23 mouse cellular contexts compared by ENCODE assay signal in the genomic region with DNA sequence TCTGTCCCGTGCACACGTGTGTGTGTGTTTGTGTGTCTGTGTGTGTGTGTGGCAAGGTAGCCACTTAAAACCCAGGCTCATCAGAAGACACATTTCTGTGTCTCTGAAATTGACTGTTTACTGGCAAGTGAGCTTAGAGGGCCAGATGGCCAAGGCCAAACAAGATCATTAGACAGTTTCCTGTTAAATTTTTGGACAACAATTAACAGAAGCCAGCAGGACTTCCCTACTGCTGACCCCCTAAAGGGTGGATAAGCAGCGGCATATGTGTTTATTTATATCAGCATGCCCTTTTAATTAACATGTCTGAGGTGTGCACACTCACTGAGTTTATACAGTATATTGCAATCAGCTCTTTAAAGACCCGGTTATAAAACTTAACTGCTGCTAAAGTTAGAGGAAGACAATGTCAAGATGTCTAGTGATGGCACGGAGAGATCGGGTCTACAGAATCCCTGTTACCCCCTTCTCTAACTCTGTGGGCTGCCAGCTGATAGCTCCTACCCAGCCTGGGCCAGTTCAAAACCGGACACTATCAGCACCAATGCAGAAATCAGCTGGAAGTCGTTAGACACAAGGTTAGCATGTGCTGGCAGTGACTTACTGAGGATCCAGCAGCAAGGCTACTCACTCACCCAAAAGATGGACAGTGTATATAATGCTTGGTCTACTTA. TPM values are rescaled to one million over a fixed set of nuclear protein-coding genes. Genes with fewer than 3 reads are reported as not detected.
DNase-seq lines count a peak whose midpoint lies in the region; ATAC-seq and TF ChIP-seq lines count a peak whose summit lies in the region.
"Had no signal": no experiment of that assay in that cellular context is flagged by ENCODE, and none has a peak within 500 bp of the region (broad histone marks: within the 10 kb centered on the region; RNA-seq: fewer than 3 reads in every experiment).

No protein-coding gene starts in this region.

- no peaks in the 10 kb centered on the region for H3K27me3 ChIP-seq in lung, embryonic 14.5 days (ENCODE audit: insufficient read depth, low read length)
- no peaks in the 10 kb centered on the region for H3K27me3 ChIP-seq in kidney, adult 2 months (replicated peaks; ENCODE audit: control insufficient read depth, insufficient read depth, low read length)
- H3K27me3 ChIP-seq: forebrain, embryonic 15.5 days; hindbrain, embryonic 13.5 days had no signal

- ATAC-seq in cerebellum, adult (ENCODE audit: insufficient number of reproducible peaks, low FRiP score, low TSS enrichment), result peak; percentile 75
- ATAC-seq in lung, embryonic 14.5 days (ENCODE audit: insufficient read depth), result no peak
- ATAC-seq: forebrain, embryonic 15.5 days; intestine, embryonic 16.5 days had no signal

- H3K27ac ChIP-seq in lung, embryonic 14.5 days (ENCODE audit: low read depth), result no peak overlapping the region
- no peak overlapping the region for H3K27ac ChIP-seq in kidney, adult 2 months (ENCODE audit: insufficient read depth, low read depth, low read length)
- H3K27ac ChIP-seq: forebrain, embryonic 15.5 days; hindbrain, embryonic 13.5 days; kidney, postnatal 0 days had no signal

- H3K4me1 ChIP-seq in lung, embryonic 14.5 days (ENCODE audit: insufficient read depth), result no peaks in the 10 kb centered on the region
- no peaks in the 10 kb centered on the region for H3K4me1 ChIP-seq in kidney, adult 2 months (ENCODE audit: control insufficient read depth, insufficient read depth, low read length)

- TF ChIP-seq POLR2A in kidney, adult 2 months (IDR thresholded peaks at IDR 0.05; ENCODE audit: low read depth, low read length), result no peak

- H3K4me3 ChIP-seq in lung, embryonic 14.5 days (ENCODE audit: low read depth, low read length), result no peak overlapping the region
- H3K4me3 ChIP-seq in kidney, adult 2 months (ENCODE audit: insufficient read depth, low read depth, low read length), result no peak overlapping the region
- H3K4me3 ChIP-seq: forebrain, embryonic 15.5 days; hindbrain, embryonic 13.5 days had no signal

- H3K4me2 ChIP-seq in lung, embryonic 14.5 days, result no peak overlapping the region
- H3K4me2 ChIP-seq: forebrain, embryonic 15.5 days; heart, embryonic 11.5 days; hindbrain, embryonic 13.5 days; liver, embryonic 11.5 days had no signal

- DNase-seq in cerebellum, postnatal 4 days (ENCODE audit: low spot score in 2 of 2), result no peak
- peak; percentile 13 for DNase-seq in lung, embryonic 14.5 days
- no peak for DNase-seq in lung, adult 18-20 months
- peak; percentile 32 to 52 for DNase-seq in cerebellum, postnatal 25 days
- DNase-seq in kidney, adult 2 months, result no peak
- DNase-seq in layer of hippocampus, adult 9-11 months, result no peak
- no peak for DNase-seq in right cerebral cortex, postnatal 4 days
- DNase-seq: adrenal gland, adult 2 months; heart, postnatal 10 days; lung, adult 2 months; lung, postnatal 36 days; retina, postnatal 1 day; thymus, postnatal 36 days had no signal

- H3K9ac ChIP-seq in lung, embryonic 14.5 days, result no peak overlapping the region
- H3K9ac ChIP-seq: forebrain, embryonic 15.5 days; hindbrain, embryonic 13.5 days had no signal

- H3K36me3 ChIP-seq in lung, embryonic 14.5 days (ENCODE audit: insufficient read depth), result no peaks in the 10 kb centered on the region
- H3K36me3 ChIP-seq in kidney, adult 2 months (ENCODE audit: control insufficient read depth, insufficient read depth, low read length), result no peaks in the 10 kb centered on the region
- H3K36me3 ChIP-seq: forebrain, embryonic 15.5 days; hindbrain, embryonic 13.5 days had no signal

- 55% methylated on average over 8 of the region's 8 CpGs for WGBS in lung, embryonic 14.5 days
- WGBS in kidney, adult 2 months, result 65% methylated on average over 8 of the region's 8 CpGs

- H3K9me3 ChIP-seq in lung, embryonic 14.5 days (ENCODE audit: low read depth, low read length), result no peaks in the 10 kb centered on the region
- H3K9me3 ChIP-seq: forebrain, embryonic 15.5 days; hindbrain, embryonic 13.5 days had no signal

- no peak for TF ChIP-seq CTCF in lung, embryonic 14.5 days (IDR thresholded peaks at IDR 0.05; ENCODE audit: low read depth)
- no peak for TF ChIP-seq CTCF in kidney, adult 2 months (conservative IDR thresholded peaks at IDR 0.05; ENCODE audit: insufficient read depth, insufficient read length, low read depth, low read length)

RNA-seq across cellular contexts. Expression of a gene that starts 42.4 kb away (rescaled TPM):
- polyA plus RNA-seq in lung, embryonic 14.5 days (2014; fragmentation: Nextera tagmentation; extraction: Ambion mirVana), result 0.16 and 0.26 TPM in 2 replicates
- polyA plus RNA-seq in kidney, adult 2 months (2012; rRNA removed), result 0.07 and 0.08 TPM in 2 replicates
- polyA plus RNA-seq: testis, adult 2 months had no signal

RNA-seq across cellular contexts. Expression of a gene that starts 50.6 kb away (rescaled TPM):
- not detected in 2 replicates for polyA plus RNA-seq in lung, embryonic 14.5 days (2014; fragmentation: Nextera tagmentation; extraction: Ambion mirVana)
- polyA plus RNA-seq in kidney, adult 2 months (2012; rRNA removed), result not detected in 2 replicates
- polyA plus RNA-seq: adrenal gland, adult 2 months; embryonic facial prominence, embryonic 14.5 days; forebrain, embryonic 15.5 days; heart, embryonic 11.5 days; hindbrain, embryonic 13.5 days; intestine, embryonic 16.5 days; kidney, postnatal 0 days; liver, embryonic 11.5 days; lung, adult 2 months; neural tube, embryonic 11.5 days; testis, adult 2 months had no signal

Comparison
In these comparisons a context has a peak if more than half of its experiments do, and no peak if none do; other contexts are left out.
1. DNase-seq: peak in lung, embryonic 14.5 days (single experiment) and cerebellum, postnatal 25 days (2 of 2); none in cerebellum, postnatal 4 days (0 of 2), lung, adult 18-20 months (0 of 2), kidney, adult 2 months (single experiment), layer of hippocampus, adult 9-11 months (single experiment) and right cerebral cortex, postnatal 4 days (single experiment).